Mouse (Mus musculus): ENCODE measurements around the gene Ankrd6. TPM values are rescaled to one million over a fixed set of nuclear protein-coding genes. Genes with fewer than 3 reads are reported as not detected.

Gene Ankrd6
- total and polyA plus RNA-seq, 2 experiments from 2014 or later = 22.7 to 38.1 TPM

GRCm38 (mm10) chr4:32905913-32906312 lies 44.7 kb downstream of the Ankrd6 start:
- TF ChIP-seq CTCF (IDR thresholded peaks at IDR 0.05) = no peak
- DNase-seq (ENCODE audit: low spot score) = no peak
- whole genome bisulfite sequencing = 95% methylated on average over 2 of the region's 2 CpGs
- Histone ChIP-seq H3K27ac (ENCODE audit: low read depth, low read length) (no peak overlapping the region), H3K4me3 (ENCODE audit: low read depth, low read length) (no peak overlapping the region), H3K9ac (replicated peaks; ENCODE audit: low read length, poor library complexity, severe bottlenecking) (no peak overlapping the region), H3K4me2 (ENCODE audit: low read depth, low read length, poor library complexity, severe bottlenecking) (no peak overlapping the region), H3K36me3 (ENCODE audit: insufficient read depth, low read length) (no peaks in the 10 kb centered on the region), H3K4me1 (ENCODE audit: insufficient read depth, low read length) (no peaks in the 10 kb centered on the region), H3K27me3 (ENCODE audit: insufficient read depth, low read length) (no peaks in the 10 kb centered on the region), H3K9me3 (ENCODE audit: low read length) (no peaks in the 10 kb centered on the region)
- ATAC-seq (ENCODE audit: low FRiP score) = no peak

- no peak overlapping the region for H3K9ac ChIP-seq (replicated peaks; ENCODE audit: low read length, poor library complexity, severe bottlenecking)
- no peak for ATAC-seq (ENCODE audit: low FRiP score)
- 80% methylated on average over 2 of the region's 2 CpGs for WGBS
- H3K27me3 ChIP-seq (ENCODE audit: insufficient read depth, low read length) = no peaks in the 10 kb centered on the region
- H3K9me3 ChIP-seq (ENCODE audit: low read length) = no peaks in the 10 kb centered on the region
- DNase-seq (ENCODE audit: low spot score) = no peak
- H3K4me1 ChIP-seq (ENCODE audit: insufficient read depth, low read length) = no peaks in the 10 kb centered on the region
- no peak for TF ChIP-seq CTCF (IDR thresholded peaks at IDR 0.05)
- no peaks in the 10 kb centered on the region for H3K36me3 ChIP-seq (ENCODE audit: insufficient read depth, low read length)
- H3K27ac ChIP-seq (ENCODE audit: low read depth, low read length) = no peak overlapping the region
- H3K4me2 ChIP-seq (ENCODE audit: low read depth, low read length, poor library complexity, severe bottlenecking) = no peak overlapping the region
- no peak overlapping the region for H3K4me3 ChIP-seq (ENCODE audit: low read depth, low read length)
These were observed 45.3 kb downstream of the Ankrd6 start for GRCm38 (mm10) chr4:32905381-32905780.

DNA sequence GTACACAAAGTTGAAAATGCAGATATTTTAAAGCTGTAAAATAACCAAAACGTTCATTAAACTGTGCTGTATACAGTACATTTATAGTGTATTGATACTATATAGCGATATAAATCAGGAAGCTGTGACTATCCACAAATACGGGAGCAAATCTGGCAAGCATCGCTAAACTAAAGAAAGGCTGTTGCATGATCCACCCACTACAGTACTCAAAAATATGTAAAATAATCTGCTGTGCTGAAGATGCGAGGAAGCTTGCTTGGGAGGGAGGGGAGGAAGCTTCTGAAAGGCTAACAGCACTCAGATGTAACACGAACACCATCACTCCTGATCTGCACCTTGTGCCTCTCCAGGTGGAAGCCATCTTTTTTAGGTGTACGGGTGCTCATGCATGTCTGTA lies 46.8 kb downstream of the Ankrd6 start:
- WGBS = 89% methylated on average over 7 of the region's 7 CpGs
- no peaks in the 10 kb centered on the region for H3K9me3 ChIP-seq (ENCODE audit: low read length)
- DNase-seq (ENCODE audit: low spot score) (no peak), ATAC-seq (ENCODE audit: low FRiP score) (no peak)
- no peak overlapping the region for H3K4me2 ChIP-seq (ENCODE audit: low read depth, low read length, poor library complexity, severe bottlenecking)
- H3K4me1 ChIP-seq (ENCODE audit: insufficient read depth, low read length) = no peaks in the 10 kb centered on the region
- no peak for TF ChIP-seq CTCF (IDR thresholded peaks at IDR 0.05)
- H3K27me3 ChIP-seq (ENCODE audit: insufficient read depth, low read length) = no peaks in the 10 kb centered on the region
- H3K36me3 ChIP-seq (ENCODE audit: insufficient read depth, low read length) = no peaks in the 10 kb centered on the region
- no peak overlapping the region for H3K27ac ChIP-seq (ENCODE audit: low read depth, low read length)
- no peak overlapping the region for H3K9ac ChIP-seq (replicated peaks; ENCODE audit: low read length, poor library complexity, severe bottlenecking)
- H3K4me3 ChIP-seq (ENCODE audit: low read depth, low read length) = no peak overlapping the region

DNA sequence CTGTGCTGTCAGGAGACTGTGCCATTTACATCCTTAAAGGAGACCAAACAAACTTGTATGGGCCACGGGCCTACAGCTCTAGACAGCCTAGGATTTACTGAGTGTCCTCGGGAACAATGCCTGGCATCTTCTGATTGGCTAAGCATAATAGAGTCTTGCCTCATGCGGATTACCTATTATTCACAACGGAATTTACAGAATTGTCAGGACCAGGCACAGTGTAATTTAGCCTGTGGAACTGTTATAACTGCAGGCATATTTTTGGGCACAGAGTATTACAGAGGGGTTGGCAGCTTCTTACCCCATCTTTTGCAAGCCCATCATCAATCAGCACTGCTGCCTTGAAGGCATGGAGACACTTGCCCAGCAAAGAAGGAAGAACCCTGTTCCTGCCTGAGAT lies 51.6 kb downstream of the Ankrd6 start:
- 38% methylated on average over 4 of the region's 4 CpGs for WGBS
- no peak overlapping the region for H3K4me2 ChIP-seq (ENCODE audit: low read depth, low read length, poor library complexity, severe bottlenecking)
- peaks cover 11% of the 10 kb centered on the region for H3K9me3 ChIP-seq (ENCODE audit: low read length)
- no peak overlapping the region for H3K27ac ChIP-seq (ENCODE audit: low read depth, low read length)
- DNase-seq (ENCODE audit: low spot score) (no peak), ATAC-seq (ENCODE audit: low FRiP score) (no peak)
- H3K4me1 ChIP-seq (ENCODE audit: insufficient read depth, low read length) = no peaks in the 10 kb centered on the region
- no peaks in the 10 kb centered on the region for H3K36me3 ChIP-seq (ENCODE audit: insufficient read depth, low read length)
- no peak for TF ChIP-seq CTCF (IDR thresholded peaks at IDR 0.05)
- no peaks in the 10 kb centered on the region for H3K27me3 ChIP-seq (ENCODE audit: insufficient read depth, low read length)
- H3K4me3 ChIP-seq (ENCODE audit: low read depth, low read length) = no peak overlapping the region
- no peak overlapping the region for H3K9ac ChIP-seq (replicated peaks; ENCODE audit: low read length, poor library complexity, severe bottlenecking)

DNA sequence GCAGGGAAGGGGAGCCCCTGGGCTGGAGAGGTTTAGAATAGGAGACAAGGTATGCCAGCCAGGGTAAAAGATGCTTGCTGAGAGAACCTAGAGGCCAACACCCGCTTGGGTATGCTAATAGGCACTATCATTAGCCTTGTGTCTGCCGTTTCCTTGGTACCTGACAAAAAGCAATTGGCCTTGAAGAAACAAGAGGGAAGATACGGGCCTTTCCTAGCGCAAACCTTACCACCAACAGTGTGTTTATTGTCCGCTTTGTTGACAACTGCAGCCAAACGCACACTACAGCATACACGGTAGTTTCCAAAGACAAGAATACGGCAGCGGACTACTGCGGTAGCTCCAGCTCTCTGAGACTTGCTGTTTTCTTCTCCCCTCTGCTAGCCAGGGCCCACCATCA lies 59.3 kb downstream of the Ankrd6 start:
- Histone ChIP-seq H3K9ac (replicated peaks; ENCODE audit: low read length, poor library complexity, severe bottlenecking) (no peak overlapping the region), H3K27ac (ENCODE audit: low read depth, low read length) (no peak overlapping the region), H3K9me3 (ENCODE audit: low read length) (peaks cover 14% of the 10 kb centered on the region), H3K36me3 (ENCODE audit: insufficient read depth, low read length) (no peaks in the 10 kb centered on the region), H3K4me1 (ENCODE audit: insufficient read depth, low read length) (0 out of 2 replicates have a peak, but pooled peaks cover 4% of the 10 kb centered on the region), H3K4me3 (ENCODE audit: low read depth, low read length) (no peak overlapping the region), H3K4me2 (ENCODE audit: low read depth, low read length, poor library complexity, severe bottlenecking) (no peak overlapping the region), H3K27me3 (ENCODE audit: insufficient read depth, low read length) (no peaks in the 10 kb centered on the region)
- ATAC-seq (ENCODE audit: low FRiP score) (no peak), DNase-seq (ENCODE audit: low spot score) (no peak)
- TF ChIP-seq CTCF (IDR thresholded peaks at IDR 0.05) = no peak
- 77% methylated on average over 10 of the region's 10 CpGs for WGBS

DNA sequence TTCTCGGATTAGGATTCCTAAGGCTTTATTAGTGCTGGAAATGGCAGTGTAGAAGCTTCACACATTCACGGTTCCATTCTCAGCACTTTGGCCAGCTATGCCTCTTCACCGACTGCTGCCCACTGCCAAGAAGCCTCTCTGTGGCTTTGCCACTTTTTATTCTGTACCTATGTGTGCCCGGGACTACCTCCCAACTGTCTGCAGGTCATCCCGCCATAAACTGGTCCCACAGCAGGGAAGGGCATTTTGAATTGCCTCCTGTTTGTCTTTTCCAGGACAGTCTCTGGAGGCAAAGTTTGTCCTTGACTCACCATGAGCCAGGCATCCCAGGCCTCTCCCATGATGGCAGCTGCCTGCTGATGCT lies 59.9 kb downstream of the Ankrd6 start:
- H3K4me3 ChIP-seq (ENCODE audit: low read depth, low read length) = no peak overlapping the region
- DNase-seq (ENCODE audit: low spot score) (no peak), ATAC-seq (ENCODE audit: low FRiP score) (no peak)
- H3K27ac ChIP-seq (ENCODE audit: low read depth, low read length) = no peak overlapping the region
- H3K36me3 ChIP-seq (ENCODE audit: insufficient read depth, low read length) = no peaks in the 10 kb centered on the region
- WGBS = 67% methylated on average over 5 of the region's 5 CpGs
- no peak overlapping the region for H3K9ac ChIP-seq (replicated peaks; ENCODE audit: low read length, poor library complexity, severe bottlenecking)
- H3K4me1 ChIP-seq (ENCODE audit: insufficient read depth, low read length) = 0 out of 2 replicates have a peak, but pooled peaks cover 4% of the 10 kb centered on the region
- peaks cover 14% of the 10 kb centered on the region for H3K9me3 ChIP-seq (ENCODE audit: low read length)
- H3K4me2 ChIP-seq (ENCODE audit: low read depth, low read length, poor library complexity, severe bottlenecking) = no peak overlapping the region
- H3K27me3 ChIP-seq (ENCODE audit: insufficient read depth, low read length) = no peaks in the 10 kb centered on the region
- no peak for TF ChIP-seq CTCF (IDR thresholded peaks at IDR 0.05)
